Mouse (Mus musculus): ENCODE results near the gene Prrt4.

The Prrt4 gene

DNA sequence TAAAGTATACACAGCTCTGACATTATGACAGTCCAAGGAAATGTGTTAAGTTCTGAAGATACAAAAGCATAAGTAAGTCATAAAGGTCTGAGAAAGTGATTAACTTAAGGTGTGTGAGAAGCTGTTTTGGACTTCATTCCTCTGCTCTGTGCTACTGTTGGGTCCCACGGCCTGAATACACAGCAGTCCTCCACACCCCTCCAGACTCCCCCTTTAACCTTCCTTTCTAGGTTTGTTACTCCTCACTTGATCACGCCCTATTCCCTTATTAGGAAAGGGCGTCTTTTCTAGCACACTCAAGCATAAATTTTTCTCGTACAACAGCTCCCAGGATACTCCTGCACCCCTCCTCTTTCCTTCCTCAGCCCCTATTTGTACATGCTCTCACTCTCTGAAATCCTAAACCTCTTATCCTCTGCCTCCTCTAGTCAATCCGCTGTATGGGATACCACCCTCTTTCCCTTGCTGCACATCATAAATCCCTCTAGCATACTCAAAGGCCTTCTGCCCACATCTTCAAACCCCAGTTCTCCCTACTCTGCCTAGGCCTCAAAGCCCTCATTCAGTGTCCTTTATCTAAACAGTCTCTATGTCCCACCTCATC lies 31.9 kb downstream of the Prrt4 start:
- DNase-seq (ENCODE audit: low spot score), result no peak

DNA sequence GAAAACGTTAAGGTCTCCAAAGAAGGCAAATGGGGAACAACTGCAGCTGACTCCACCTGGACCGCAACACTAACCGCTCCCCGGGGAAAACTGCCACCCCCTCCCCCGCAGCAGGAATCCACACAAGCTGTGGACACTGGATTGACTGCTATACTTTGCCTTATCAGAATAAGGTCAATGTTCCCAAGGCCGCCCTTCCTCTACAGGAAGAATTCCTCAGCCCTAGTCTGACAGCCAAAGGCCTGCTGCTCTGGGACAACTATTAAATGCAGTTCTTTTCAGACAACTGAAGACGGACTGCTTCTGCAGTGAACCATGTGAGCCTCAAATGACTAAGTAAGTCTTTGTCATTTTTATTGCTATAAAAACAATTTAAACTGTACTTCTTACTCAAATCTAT lies 32.7 kb downstream of the Prrt4 start:
- DNase-seq (ENCODE audit: low spot score), result no peak

DNA sequence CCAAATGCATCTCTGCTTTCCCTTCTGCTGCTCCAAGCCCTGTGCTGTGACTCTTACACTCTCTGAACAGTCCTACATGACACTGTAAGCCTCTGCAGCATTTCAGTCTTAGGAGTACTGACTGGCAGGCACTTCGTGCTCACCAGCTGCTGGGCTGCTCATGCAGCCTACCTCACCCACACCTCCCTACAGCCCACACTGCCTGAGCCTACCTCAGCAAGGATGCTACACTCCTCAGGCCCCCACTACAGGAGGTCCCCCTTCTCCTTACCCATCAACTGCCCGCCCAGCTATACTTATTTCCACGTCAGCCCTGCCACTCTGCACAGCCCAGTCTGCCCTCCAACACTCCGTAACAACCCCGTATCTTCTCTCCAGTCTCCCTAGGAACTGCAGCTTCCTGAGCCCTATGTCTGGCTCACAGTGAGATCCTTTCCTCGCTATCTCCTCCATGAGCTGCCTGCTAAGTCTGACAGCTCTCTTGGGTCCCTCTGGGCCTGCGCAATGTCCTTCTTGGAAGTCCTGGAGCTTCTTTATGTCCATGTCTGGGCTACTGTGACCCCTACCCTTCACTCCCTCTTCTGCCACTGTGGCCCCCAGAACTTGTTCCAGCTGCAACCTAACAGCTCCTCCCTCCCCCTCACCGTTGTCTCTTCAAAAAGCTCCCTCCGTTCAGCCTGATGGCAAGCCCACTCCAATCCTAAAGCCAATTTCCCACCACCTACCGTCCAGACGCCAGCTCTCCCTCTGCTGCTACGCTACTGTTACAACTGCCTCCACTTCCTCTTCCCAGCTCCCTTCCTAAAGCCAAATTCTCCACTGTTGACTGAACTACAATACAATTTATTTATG lies 33.7 kb downstream of the Prrt4 start:
- DNase-seq (ENCODE audit: low spot score), result peak; percentile 32

DNA sequence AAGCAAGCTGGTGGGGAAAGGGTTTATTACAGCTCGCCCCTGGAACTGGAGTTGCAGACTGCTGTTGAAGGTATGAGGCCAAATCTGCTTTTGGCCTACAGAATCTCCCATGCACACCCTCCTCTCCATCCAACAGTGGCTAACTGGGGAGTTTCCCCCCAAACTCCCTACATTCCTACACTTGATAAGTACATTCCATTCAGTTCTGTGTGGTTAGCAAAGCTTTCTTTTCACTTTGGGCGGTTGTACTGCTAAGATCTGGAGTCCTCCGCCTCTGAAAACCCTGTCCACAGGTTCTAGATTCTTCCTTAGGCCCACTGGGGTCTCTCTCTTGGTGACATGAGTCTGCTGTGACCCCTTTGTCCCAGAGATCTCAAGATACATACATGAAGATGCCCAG lies 34.4 kb downstream of the Prrt4 start:
- no peak for DNase-seq (ENCODE audit: low spot score)

DNA sequence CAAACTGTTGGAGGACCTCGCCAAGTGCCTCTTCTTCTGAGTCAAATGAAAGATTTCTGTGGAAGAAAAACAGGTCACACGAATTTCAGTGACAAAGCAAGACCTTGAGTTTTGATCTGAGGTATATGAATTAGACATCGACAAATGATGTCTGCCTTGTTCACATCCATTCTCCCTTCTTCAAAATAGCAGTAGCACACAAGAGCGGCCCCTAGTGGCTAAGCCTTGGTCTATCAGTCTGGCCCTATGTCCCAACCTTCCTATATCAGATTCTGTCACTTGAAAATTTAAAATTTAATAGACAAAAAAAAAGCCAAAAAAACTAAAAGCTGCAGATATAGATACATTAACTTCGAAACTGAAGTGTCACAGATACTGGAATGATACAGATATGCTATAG lies 35.8 kb downstream of the Prrt4 start:
- peak; percentile 69 for DNase-seq (ENCODE audit: low spot score)

DNA sequence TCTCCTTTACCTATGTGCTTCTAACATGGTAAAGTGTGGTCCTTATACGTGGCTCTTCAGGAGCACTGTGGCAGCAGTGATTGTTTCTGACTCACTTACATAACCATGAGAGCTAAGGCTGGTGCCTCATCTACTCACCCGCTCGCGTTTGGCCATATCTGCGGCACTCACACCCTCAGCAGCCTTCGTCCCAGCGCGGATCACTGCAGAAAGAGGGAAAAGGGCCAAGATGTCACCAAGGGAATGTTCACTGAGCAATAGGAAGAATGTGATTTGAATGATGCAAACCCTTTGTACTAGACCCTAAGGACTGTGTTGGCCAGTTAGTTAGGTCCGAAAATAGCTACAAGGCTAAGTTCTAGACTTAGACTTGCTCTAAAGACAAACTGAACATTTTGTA lies 41.9 kb downstream of the Prrt4 start:
- DNase-seq (ENCODE audit: low spot score), result no peak

DNA sequence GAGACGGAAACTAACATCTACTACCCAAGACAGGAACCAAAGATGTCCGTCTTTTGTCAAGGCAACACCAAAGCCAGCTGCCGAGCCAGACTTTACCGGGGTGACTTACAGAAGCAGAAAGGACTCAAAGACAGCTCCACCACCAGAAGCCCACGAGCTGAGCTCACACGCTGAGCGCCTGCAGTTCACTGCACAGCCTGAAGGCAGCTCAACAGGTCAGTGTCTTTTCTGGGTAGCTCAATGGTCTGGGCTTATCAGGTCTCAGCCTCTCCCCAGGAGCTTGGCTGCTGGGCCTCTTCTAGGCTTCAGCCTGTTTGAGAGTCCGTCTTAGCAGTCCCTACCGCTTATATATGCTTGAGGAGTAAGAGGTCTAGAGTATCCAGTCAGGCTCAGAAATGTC lies 46.3 kb downstream of the Prrt4 start:
- DNase-seq (ENCODE audit: low spot score), result no peak

DNA sequence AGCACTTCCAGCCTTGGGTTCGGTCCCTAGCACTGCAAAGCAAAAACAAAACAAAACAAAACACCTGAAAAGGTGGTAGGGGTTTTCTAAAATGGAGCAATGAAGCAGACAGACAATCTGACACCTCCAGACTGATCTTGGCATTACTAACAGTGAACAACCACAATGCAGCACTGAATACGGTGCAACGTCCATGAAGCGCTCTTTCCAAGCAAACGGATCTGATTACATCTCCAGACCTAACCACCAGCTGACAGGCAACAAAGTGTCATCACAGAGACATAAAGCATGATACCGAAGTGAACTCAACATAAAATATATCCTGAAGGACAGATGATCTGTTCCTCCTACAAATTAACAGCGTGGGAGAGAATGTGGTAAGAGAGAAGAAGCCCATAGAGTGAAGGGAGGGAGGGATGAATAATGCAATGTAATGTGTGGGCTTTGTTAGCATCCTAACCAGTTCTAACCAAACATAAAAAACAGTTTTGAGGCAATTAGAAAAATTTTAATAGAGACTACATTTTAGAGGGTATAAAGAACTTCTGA lies 52.4 kb downstream of the Prrt4 start:
- DNase-seq (ENCODE audit: low spot score), result no peak

DNA sequence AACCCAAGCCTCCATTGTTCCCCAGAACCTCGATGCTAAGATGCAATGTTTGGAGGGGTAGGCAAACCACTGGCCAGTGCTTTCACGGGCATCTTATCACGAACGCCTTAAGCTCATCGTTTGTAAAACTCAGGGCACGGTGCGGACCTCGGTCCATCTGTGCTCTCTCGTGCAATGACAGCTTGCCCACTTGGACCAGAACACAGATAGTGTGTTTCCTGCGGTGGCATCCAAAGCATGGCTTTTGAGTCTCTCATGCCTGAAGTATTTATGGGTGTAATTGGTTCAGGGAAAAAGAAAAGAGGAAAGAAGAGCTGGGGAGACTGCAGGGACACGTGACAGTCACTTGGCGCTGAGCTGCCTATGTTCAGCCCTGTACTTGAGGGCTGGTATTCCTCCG lies 59.4 kb downstream of the Prrt4 start:
- no peak for DNase-seq (ENCODE audit: low spot score)

Data from layer of hippocampus, adult 11-12 months (tissue).